8 mouse cellular contexts compared by ENCODE assay signal in genomic region chr13:68569589-68570336, GRCm38 (mm10). TPM values are rescaled to one million over a fixed set of nuclear protein-coding genes. Genes with fewer than 3 reads are reported as not detected.
DNase-seq lines count a peak whose midpoint lies in the region; ATAC-seq and TF ChIP-seq lines count a peak whose summit lies in the region.

No protein-coding gene starts in this region.

- TF ChIP-seq CTCF in brain, embryonic 14.5 days (IDR thresholded peaks at IDR 0.05; ENCODE audit: borderline replicate concordance, extremely low read depth, insufficient read depth, insufficient read length) = peak; percentile 82

- intact Hi-C loops in left cerebral cortex, postnatal 14 days (cut with DNase I) = no loop called here

- no peak overlapping the region for H3K9ac ChIP-seq in midbrain, embryonic 15.5 days

- 80% methylated on average over 17 of the region's 17 CpGs for WGBS in forebrain, embryonic 10.5 days
- WGBS in midbrain, embryonic 15.5 days = 73% methylated on average over 17 of the region's 17 CpGs

- H3K27ac ChIP-seq in forebrain, embryonic 10.5 days = no peak overlapping the region
- no peak overlapping the region for H3K27ac ChIP-seq in midbrain, embryonic 15.5 days

- TF ChIP-seq POLR2A in brain, embryonic 14.5 days (IDR thresholded peaks at IDR 0.05; ENCODE audit: borderline replicate concordance, extremely low read depth, insufficient read depth, insufficient read length, poor library complexity, severe bottlenecking) = no peak

- peaks cover 99% of the 10 kb centered on the region for H3K36me3 ChIP-seq in forebrain, embryonic 10.5 days (replicated peaks)
- H3K36me3 ChIP-seq in midbrain, embryonic 15.5 days (replicated peaks) = peaks cover 39% of the 10 kb centered on the region

- H3K27me3 ChIP-seq in forebrain, embryonic 10.5 days (ENCODE audit: poor library complexity, severe bottlenecking) = no peaks in the 10 kb centered on the region
- no peaks in the 10 kb centered on the region for H3K27me3 ChIP-seq in midbrain, embryonic 15.5 days (replicated peaks)

- H3K4me2 ChIP-seq in midbrain, embryonic 15.5 days = no peak overlapping the region

- DNase-seq in urinary bladder, adult 18-20 months (ENCODE audit: low spot score in 2 of 2) = peak; percentile 24 to 25
- DNase-seq in urinary bladder, postnatal 10 days (ENCODE audit: low spot score) = no peak
- peak; percentile 82 for DNase-seq in brain, embryonic 14.5 days (ENCODE audit: low read depth)
- DNase-seq in forebrain, embryonic 10.5 days (ENCODE audit: extremely low spot score, low spot score) = peak; percentile 36
- DNase-seq in left cerebral cortex, postnatal 14 days (ENCODE audit: low spot score in 2 of 2) = peak; percentile 86 to 89
- peak; percentile 41 for DNase-seq in thymus, postnatal 14 days

- peaks cover 10% of the 10 kb centered on the region for H3K4me1 ChIP-seq in forebrain, embryonic 10.5 days
- no peaks in the 10 kb centered on the region for H3K4me1 ChIP-seq in midbrain, embryonic 15.5 days

- ATAC-seq in inflammation-experienced regulatory T-cells, adult 6 months = peak; percentile 58
- peak; percentile 73 for ATAC-seq in midbrain, embryonic 15.5 days (replicated peaks)

- no peak overlapping the region for H3K4me3 ChIP-seq in forebrain, embryonic 10.5 days
- no peak overlapping the region for H3K4me3 ChIP-seq in midbrain, embryonic 15.5 days

- H3K9me3 ChIP-seq in forebrain, embryonic 10.5 days = no peaks in the 10 kb centered on the region
- no peaks in the 10 kb centered on the region for H3K9me3 ChIP-seq in midbrain, embryonic 15.5 days

RNA-seq across cellular contexts. Expression of gene Mtrr, which starts 12.2 kb away (rescaled TPM):
- polyA plus RNA-seq in brain, embryonic 14.5 days (2012; rRNA removed) = 12.4 and 16.0 TPM in 2 replicates
- polyA plus RNA-seq in forebrain, embryonic 10.5 days (2016; fragmentation: Nextera tagmentation; extraction: Ambion mirVana) = 23.5 and 26.9 TPM in 2 replicates
- polyA plus RNA-seq in inflammation-experienced regulatory T-cells, adult 6 months (2017; shearing (Covaris generic)) = 10 to 100 TPM; 17.6 to 21.8 (median 21.7) TPM
- 10 to 100 TPM; 10.3 to 16.5 TPM for total RNA-seq in left cerebral cortex, postnatal 14 days (2021)
- 12.9 and 14.4 TPM in 2 replicates for polyA plus RNA-seq in midbrain, embryonic 15.5 days (2015; fragmentation: Nextera tagmentation; extraction: Ambion mirVana)

RNA-seq across cellular contexts. Expression of gene Fastkd3, which starts 12.3 kb away (rescaled TPM):
- 24.1 and 28.2 TPM in 2 replicates for polyA plus RNA-seq in brain, embryonic 14.5 days (2012; rRNA removed)
- polyA plus RNA-seq in forebrain, embryonic 10.5 days (2016; fragmentation: Nextera tagmentation; extraction: Ambion mirVana) = 54.5 and 55.3 TPM in 2 replicates
- 10 to 100 TPM; 23.4 to 28.5 (median 25.7) TPM for polyA plus RNA-seq in inflammation-experienced regulatory T-cells, adult 6 months (2017; shearing (Covaris generic))
- total RNA-seq in left cerebral cortex, postnatal 14 days (2021) = 10 to 100 TPM; 13.1 to 15.4 TPM
- polyA plus RNA-seq in midbrain, embryonic 15.5 days (2015; fragmentation: Nextera tagmentation; extraction: Ambion mirVana) = 22.8 and 23.8 TPM in 2 replicates

RNA-seq across cellular contexts. Expression of gene 1700001L19Rik, which starts 27.5 kb away (rescaled TPM):
- 1.6 and 2.8 TPM in 2 replicates for polyA plus RNA-seq in brain, embryonic 14.5 days (2012; rRNA removed)
- polyA plus RNA-seq in forebrain, embryonic 10.5 days (2016; fragmentation: Nextera tagmentation; extraction: Ambion mirVana) = 0.65 and 0.83 TPM in 2 replicates
- not detected for polyA plus RNA-seq in inflammation-experienced regulatory T-cells, adult 6 months (2017; shearing (Covaris generic))
- 10 to 100 TPM; 25.6 to 28.2 TPM for total RNA-seq in left cerebral cortex, postnatal 14 days (2021)
- 9.6 and 9.8 TPM in 2 replicates for polyA plus RNA-seq in midbrain, embryonic 15.5 days (2015; fragmentation: Nextera tagmentation; extraction: Ambion mirVana)
